Mouse (Mus musculus) induced T-regulatory cell, adult 2 months (primary cell): ENCODE results near the gene Pde5a.
A peak's percentile ranks its signal among the peaks of the same experiment; 100 is the strongest.

ENCODE experiments used
- DNase-seq: peaks from one replicate; pipeline ENCODE4 v3.0.0-alpha.2; 2012; ENCODE audit warnings: low read depth

Gene Pde5a

DNA sequence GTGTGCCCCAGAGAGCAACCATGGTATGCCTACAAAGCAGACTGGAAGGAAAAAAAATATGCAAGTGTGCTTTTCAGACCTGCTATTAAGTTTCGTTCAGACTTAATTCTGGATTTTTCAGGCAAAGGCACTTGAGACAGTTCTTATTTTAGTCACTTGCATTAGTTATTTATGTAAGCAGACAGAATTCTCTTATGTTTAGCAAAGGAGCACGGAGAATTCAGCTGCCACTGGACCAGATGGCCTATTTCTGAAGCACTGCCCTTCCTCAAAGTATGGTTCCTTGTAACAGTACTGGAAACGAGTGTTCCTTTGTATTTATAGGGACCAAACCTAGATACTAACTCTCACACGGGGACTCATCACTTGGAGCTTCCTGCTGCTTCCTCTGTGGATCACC, 38.2 kb downstream of the Pde5a start:
- no peak for DNase-seq

DNA sequence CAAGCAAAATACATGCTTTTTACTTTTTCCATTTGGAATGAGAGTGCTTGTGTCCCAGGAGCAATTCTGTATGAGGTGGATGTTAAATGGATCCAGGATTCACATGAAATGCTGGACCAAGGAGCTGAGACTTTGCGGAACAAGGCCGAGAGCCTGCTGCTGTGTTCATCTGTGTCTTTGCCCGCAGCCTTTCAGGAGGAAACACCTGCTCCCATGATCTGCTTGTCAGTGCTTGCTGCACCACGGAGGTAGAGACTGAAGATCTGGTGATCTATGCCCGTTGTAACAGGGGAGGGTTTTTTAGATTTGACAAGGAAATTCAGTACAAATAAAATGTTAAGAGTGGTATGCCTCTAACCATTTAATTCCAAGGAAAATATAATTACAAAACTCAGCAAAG, 39.1 kb downstream of the Pde5a start:
- no peak for DNase-seq

DNA sequence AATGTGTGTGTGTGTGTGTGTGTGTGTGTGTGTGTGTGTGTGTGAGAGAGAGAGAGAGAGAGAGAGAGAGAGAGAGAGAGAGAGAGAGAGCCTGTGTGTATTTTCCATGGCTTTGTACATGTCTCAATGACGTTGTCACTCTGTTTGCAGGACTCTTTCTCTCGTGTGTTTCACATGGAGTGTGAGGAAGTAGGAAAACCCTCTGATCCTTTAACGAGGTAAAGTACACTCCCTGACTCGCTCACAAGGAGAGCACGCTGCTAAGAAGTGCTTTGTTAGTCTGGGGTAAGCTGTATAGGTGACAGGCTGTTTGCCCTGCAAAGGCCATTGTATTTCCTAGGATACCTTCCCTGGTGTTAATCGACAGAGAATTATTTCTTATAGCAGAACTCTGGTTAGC, 52.7 kb downstream of the Pde5a start:
- no peak for DNase-seq

DNA sequence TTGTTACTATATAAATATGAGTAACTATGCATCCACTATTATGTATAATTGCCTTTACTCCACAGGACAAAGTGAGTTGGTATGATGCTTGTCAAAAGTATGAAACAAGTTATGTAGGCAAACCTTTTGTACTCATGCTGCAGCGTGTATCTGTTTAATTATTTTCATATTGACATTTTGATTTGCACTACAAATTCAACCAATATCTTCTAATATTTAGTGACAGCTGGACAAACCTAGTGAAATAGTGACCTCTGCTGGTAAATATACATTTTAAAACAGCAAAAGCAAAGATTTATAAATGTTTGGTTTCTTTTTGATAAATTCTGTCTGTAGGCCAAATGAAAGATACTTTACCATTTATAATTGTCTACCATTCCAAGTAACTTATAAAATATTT, 55.5 kb downstream of the Pde5a start:
- peak; percentile 7 for DNase-seq

DNA sequence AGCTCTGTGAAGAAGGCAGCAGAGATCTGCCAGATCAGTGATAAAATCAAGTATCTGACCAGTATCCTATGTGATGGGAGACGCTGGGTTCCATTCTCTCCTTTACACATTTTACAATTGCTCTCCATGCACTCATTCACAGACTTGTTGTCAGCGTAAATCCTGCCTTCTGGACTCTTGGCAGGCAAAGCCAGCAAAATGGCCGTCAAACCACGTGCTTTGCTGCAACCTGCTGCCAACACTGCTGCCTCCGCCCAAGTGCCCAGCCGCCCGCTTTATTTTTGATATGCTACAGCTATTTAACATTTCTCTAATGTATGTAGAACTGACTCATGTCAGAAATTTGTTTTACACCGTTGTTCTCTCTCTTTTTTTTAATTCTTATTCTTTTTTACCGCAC, 59.6 kb downstream of the Pde5a start:
- no peak for DNase-seq

DNA sequence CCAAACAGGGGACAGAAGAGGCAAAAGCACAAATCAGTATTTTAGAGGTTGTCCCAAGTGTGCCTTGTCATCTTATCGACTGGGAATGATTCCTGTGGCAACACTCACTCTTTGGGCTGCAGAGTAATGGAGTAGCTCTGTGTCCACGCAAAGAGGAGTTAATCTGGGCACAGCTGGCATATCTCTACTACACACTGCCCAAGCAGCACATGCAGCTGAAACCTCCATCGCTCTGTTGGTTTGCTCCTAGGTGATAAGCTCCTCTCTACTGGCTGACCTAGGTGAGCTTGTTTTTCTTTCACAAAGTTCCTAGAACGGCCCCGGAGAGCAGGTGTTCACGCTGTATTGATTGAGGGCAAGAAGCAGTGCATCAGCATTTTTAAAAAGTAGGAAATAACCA, 60.8 kb downstream of the Pde5a start:
- no peak for DNase-seq

DNA sequence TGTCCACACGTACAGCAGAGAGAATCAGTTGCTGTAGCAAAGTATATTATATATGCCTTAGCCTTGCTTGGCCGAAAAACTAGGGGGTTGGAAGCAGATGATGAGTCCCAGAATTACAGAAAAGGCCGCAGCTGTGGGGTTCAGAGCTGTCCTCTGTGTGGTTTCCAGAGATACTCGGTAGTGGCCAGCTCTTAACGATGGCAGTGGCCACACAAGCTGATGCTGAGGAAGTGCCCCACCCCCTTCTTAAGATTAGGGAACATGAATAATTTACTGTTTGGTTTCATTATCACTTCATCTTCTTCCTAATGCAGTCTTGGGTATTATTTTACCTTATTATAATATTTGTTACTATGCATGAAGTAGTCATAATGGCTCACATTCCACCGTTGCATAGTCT, 71.3 kb downstream of the Pde5a start:
- DNase-seq, result no peak

DNA sequence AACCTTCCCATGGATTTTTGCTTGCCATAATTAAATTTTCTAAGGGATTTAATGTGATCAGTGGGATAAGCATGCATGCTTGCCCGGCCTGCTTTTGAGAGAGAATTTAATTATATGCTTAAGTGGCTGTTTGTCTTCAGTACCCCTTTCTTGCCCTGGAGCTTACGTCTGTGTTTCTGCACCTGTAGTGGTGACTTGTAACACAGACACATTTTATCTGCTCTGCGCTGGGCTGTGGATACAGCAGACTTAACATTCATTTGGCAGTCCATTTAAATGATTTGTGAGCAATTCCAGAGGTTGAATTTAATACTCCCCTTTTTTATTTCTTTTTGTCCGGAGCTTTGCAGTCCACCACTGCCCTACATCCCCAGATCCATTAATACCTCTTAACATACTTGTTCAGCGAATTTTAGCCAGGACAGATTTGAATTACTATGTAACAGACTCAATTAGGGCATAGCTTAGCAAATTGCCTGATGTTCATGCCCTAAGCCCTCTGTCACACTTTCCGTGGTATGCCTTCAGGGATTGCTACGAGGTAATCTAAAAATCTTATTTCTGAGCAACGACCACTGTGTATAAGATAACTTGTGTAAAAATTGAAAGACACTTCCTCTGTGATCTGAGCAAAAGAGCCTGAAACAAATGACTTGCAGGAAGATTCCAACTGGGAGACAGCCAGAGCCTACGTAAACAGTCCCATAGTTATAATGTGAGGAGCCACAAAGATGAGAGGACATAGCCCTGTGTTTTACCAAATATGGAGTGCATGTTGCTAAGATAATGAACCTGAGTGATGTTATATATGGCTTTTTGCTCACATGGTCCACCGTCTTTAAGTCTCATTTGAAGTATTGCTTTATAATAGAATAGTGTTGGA, 72.0 kb downstream of the Pde5a start:
- no peak for DNase-seq

DNA sequence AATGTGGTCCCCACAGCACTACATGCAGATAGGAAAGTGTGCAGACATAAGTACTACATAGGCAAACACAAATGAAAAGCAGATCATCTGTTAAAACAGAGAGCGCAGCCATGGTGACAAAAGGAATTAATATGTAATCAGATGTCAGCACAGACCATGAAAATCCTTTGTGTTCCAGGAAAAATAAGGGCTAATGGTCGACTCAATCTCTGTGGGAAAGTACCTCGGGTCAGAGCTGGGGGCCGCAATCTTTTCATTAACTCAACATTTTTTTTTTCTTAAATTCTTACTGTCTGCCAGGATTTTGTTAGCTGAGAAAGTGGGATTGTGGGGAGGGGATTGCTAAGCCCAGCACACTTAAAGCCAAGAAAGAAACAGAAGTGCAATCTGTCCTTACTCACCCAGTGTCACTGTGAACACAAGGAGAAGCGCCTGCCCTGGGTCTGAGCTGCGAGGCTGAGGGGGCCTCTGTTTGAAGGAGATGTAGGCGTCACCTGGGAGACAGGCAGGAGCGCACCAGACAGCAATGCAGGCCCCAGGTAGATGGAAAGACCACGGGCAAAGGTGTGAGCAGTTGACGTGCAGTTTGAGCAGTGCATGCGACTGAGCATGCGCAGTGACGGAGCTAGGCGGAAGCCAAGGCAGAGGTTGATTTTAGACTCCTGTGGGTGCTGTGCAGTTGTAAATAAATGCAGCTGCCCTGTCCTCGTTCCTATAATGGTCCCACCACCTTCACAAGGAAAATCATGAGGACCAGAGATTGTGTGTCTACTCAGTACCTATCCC, 72.9 kb downstream of the Pde5a start:
- DNase-seq, result no peak

DNA sequence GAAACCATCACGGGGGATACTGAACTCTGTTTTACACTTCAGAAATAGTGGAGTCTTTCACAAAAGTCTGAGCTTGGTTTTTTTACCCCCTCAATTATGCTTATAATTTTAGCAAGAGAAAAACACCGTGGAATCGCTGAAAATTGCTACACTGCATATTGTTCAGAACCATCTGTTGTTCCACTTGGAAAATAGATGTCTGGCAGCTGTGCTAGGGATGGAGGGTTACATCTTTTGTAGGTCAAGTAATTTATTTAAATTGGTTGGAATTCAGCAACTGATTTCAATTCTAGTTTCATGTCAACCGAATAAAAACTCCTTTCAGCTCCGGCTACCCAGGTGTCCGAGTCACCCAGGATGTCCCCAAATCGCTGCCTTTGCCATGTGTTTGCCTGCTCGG, 78.6 kb downstream of the Pde5a start:
- no peak for DNase-seq

DNA sequence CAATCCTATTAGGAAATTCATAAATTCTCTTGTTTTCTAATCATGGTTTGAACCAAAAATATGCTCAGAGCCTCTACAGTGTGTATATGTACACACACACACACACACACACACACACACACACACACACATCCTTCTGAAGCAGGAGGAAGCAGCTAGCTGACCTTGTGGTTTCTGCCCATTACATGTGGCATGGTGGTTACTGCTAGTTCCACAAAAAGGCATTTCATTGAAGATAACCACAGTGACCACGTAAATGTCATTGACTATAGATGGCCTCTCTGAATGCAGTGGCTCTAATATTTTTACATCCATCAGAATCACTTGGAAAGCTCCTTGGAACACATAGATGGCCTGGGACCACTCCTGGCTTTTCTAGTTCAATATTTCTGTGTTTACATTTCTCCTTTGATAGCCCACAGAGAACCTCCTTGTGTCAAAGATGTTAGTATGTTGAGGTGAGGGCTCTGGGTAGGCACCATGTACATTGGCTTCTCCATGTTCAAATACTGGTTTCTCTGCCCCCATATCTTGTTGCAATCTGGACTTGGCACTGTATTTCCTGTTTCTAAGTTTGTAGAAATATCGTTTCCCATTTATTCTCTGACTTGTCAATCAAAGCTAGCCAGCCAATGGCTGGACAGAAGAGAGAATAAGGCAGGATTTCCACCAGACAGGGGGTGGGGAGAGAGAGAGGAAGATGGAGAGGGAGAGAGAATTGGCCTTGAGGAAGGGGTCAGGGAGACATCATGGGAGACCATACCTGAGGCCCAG, 81.5 kb downstream of the Pde5a start:
- no peak for DNase-seq

DNA sequence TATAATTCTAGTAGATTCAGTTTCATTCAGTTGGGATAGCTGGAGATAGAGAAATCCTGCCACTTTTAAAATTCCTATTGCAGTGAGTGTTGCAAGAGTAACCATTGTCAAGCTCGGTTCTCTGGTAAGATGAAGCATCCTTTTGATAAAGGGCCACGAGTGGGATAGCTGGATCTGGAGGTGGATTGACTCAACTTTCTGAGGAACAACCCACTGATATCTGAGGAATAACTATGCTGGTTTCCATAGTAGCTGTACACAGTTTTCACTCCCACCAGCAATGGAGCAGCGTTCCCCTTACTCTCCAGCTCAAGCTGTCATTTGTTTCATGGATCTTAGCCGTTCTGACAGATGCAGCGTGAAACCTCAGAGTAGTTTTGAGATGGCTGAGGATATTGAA, 82.2 kb downstream of the Pde5a start:
- no peak for DNase-seq

DNA sequence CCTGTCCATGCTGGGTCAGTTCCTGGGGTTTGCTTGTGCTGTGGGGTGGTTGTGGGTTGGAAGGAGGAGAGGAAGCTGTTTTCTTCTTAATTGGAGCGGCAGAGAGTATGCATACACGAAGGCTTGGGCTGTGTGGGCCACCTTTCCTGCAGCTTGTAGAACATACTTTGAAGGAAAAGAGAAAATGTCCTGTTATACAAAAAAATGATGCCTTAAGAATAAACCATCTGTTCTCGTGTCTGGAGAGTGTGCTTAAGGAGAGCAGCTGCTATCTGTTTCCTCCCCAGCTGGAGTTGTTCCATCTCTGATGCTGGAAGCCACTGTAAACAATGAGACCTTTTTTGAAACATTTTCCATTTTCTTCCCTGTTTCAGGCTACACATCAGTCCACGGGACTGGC, 85.8 kb downstream of the Pde5a start:
- DNase-seq, result no peak

DNA sequence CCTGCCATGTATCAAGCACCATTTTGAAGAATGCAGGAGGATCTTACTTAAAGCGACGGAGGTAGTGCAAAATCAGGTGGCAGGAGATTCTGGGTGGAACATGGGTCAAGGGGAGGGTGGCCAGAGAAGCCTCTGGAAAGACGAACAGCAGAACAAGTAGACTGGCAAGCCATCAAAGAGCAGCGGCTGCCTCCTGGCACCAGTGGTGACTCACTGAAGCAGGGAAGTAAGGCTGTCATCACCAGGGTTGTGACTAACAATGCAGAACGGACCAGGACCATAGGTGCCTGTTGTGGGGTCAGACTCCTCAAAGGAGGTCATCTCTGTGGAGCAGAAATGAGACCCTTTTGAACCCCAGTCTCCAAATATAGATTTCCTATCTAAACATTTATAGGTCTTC, 89.5 kb downstream of the Pde5a start:
- no peak for DNase-seq

DNA sequence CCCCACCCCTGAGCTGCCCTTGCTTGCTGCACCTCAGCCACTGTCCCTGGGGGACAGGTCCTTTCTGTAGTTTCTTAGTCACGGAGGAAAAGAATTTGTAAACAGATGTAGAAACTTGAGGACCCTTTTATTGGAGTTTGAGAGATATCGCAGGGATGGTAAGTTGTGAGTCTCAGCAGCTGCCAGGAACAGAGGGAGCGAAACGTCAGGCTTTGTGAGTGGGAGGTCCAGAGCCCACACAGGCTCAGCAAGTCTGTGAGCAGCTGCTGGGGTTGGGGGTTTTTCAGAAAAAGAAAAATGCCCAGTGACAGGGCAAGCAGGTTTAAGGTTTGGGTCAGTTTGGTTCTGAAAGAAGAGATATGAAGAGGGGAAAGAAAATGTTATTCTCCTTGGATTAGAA, 92.0 kb downstream of the Pde5a start:
- no peak for DNase-seq

DNA sequence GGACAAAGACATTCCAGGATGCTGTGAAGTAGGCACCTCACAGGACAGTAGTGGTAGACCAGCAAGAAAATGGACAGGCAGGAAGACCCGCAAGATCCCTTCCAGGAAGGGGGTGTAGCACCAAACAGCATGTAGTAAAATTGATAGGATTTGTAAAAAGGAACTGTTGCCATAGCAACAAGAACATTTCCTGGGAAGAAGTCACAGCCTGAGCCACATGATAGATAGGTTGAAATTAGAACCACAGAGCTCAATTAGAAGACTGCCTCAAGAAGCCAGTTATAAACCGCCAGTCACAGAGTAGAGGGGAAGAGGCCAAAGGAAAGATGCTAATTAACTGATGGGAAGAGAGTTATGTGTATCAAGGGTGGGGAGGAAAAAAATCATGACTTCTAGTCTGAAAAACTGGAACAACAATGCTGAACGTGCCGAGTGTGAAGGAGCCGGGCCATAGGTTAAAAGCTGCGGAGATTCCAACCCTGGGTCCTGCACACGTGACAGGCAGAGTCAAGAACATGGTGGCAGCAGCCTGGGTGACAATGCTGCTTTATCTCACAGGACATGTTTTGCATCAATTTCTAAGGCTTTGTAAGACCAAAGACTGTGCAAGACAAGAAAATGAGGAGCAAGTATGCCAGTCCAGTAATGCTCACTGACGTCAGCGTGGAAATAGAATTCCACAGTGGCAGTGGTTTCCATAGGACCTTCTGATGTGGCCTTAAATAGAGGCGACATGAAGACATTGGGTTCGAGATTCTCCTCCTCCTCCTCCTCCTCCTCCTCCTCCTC, 99.7 kb downstream of the Pde5a start:
- no peak for DNase-seq

DNA sequence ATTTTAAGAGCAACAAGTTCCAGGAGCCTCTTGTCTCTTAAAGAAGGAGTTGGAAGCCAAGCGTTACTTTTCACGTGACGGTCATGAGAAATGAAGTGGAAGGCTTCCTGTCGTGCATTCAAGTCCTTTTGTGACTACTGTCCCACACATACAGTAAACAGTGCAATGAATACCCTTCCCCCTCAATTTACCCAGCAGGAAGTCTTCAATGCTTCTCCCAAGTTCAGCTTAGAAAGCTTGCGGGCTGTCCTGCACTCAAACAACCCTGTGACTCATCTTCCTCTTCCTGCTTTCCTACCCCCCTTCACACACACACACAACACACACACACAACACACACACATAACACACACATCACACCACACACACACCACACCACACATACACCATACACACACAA, 105.8 kb downstream of the Pde5a start:
- no peak for DNase-seq

DNA sequence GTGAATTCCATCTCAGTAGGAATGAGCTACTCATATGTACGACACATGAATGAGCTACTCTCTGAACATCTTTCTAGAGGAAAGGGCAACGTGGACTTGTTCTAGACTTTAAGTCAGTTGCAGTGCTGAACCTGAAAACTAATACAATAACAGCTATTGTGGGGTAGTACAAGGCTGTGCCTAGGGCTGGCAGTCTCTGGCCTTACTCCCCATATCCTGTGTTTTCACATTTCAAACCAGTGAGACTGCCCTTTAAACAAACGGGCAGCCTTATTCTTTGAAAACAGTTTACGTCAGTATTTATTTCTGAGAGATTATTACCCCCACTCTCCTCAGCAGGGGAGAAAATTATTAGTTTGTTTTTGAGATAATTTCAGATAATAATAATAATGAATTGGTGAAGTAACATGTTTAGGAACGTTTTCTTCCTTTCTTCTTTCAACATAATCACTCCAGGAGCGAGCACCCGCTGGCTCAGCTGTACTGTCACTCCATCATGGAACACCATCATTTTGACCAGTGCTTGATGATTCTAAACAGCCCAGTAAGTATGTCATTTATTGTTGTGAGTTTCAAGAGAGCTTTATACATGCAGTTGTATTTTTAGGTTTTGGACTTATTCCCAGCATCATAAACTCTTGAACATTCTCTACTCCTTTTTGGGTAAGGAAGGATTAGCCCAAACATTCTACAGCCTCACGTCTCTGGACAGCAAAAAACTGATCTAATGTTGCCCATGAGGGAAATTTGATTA, 106.5 kb downstream of the Pde5a start:
- no peak for DNase-seq

DNA sequence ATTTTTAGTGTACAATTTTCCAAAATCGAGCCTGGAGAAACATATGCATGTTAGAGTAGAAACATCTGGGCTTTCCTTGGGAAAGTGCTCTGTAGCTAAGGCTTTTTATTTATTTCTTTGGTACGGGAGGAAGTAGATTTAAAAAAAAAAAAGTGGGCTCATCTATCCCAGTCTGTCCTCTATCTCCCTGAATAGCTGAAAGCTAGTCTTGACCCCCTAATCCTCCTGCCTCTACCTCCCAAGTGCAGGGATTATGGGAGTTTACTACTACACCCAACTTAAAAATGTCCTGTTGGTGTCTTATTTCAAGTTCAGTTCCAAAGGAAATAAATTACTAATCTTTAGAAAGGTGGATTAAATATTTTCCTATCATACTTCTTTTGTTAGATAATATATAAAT, 108.9 kb downstream of the Pde5a start:
- no peak for DNase-seq

DNA sequence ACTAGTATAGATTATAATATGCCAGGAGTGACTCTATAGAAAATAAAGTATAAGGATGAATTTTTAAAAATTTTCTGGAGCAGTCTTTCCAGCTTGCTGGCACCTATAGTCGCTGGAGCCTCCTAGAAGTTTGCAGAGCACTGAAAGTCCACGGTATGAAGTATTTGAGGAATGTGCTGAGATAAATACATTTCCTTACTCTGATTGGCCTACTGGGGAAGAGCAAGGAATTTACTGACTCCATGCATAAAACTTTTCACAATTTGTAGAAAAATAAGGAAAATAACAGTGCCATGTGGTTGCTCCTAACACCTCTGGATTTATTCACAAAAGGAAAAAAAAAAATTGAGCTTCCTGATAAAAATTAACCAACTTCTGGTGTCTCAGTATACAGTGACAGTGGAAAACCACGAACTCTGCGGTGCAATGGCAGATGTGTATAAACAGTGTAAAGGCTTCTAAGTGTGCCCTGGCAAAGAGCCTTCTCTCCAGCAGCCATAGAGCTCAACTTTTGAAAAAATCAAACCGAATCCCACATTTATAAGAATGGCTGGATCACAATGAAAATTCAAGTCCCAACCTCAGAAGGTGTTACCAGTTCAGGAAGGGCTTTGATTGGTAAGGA, 119.8 kb downstream of the Pde5a start:
- no peak for DNase-seq

DNA sequence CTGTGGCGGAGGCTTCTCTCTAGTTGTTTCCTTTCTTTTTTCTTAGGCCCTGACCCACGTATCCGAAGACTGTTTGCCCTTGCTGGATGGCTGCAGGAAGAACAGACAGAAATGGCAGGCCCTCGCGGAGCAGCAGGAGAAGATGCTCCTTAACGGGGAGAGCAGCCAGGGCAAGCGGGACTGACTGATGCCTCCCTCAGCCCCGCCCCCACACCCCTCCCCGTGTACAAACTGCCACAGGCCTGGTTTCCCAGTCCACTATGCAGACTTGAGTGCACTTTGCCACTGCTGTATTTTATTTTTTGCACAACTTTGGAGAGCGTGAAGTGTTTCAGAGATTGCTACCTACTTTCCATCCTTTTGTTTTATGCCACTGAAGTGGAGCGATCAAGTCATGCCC, 126.4 kb downstream of the Pde5a start:
- no peak for DNase-seq
